Mouse (Mus musculus): ENCODE measurements around the gene Emilin2. TPM values are rescaled to one million over a fixed set of nuclear protein-coding genes. Genes with fewer than 3 reads are reported as not detected.
A peak's percentile ranks its signal among the peaks of the same experiment; 100 is the strongest.

Emilin2 gene
- total and polyA plus RNA-seq, 3 experiments, result 0.34 to 0.38 TPM; not detected in 1

- in situ Hi-C loops (cut with MboI; ENCODE audit: low pct_ligation_motif_present, low pct_unique_long_range_greater_than_20kb, low sequenced_read_pairs) (no loop called here), dilution Hi-C loops (cut with MboI; ENCODE audit: extremely low pct_ligation_motif_present, extremely low pct_unique_long_range_greater_than_20kb, low sequenced_read_pairs) (no loop called here)
- TF ChIP-seq ELF1 (IDR thresholded peaks at IDR 0.05; ENCODE audit: low read depth, low read length) (no peak), GABPA (IDR thresholded peaks at IDR 0.05; ENCODE audit: insufficient replicate concordance, low read depth, low read length) (no peak), MYC (IDR thresholded peaks at IDR 0.05; ENCODE audit: low read depth, low read length) (no peak), MEF2A (IDR thresholded peaks at IDR 0.05; ENCODE audit: borderline replicate concordance, low read depth, low read length) (no peak), TCF12 (IDR thresholded peaks at IDR 0.05; ENCODE audit: low read depth, low read length) (no peak), CHD2 (IDR thresholded peaks at IDR 0.05; ENCODE audit: low read length) (no peak), ZKSCAN1 (IDR thresholded peaks at IDR 0.05; ENCODE audit: borderline replicate concordance, low read depth, low read length) (no peak), E2F4 (IDR thresholded peaks at IDR 0.05; ENCODE audit: insufficient replicate concordance, low read depth, low read length) (no peak), ZC3H11A (IDR thresholded peaks at IDR 0.05; ENCODE audit: low read depth, low read length) (no peak)
- H3K4me2 ChIP-seq (ENCODE audit: insufficient read depth, low read depth, poor library complexity, severe bottlenecking), result peak overlapping the region; percentile 59
- no peak overlapping the region for H3K27ac ChIP-seq (ENCODE audit: insufficient read depth, low read depth)
- no peak for DNase-seq (ENCODE audit: extremely low read depth)
- H3K27me3 ChIP-seq (replicated peaks), result no peaks in the 10 kb centered on the region
- H3K9me3 ChIP-seq (replicated peaks; ENCODE audit: low read length), result peaks cover 5% of the 10 kb centered on the region
- H3K9ac ChIP-seq (ENCODE audit: insufficient read depth, low read depth), result no peak overlapping the region
- peaks cover 17 to 66% of the 10 kb centered on the region in 2 experiments for H3K4me1 ChIP-seq (ENCODE audit: control insufficient read depth in 1 of 2, insufficient read depth in 2 of 2)
- peaks cover 22% of the 10 kb centered on the region for H3K79me2 ChIP-seq (replicated peaks; ENCODE audit: control insufficient read depth, extremely low read depth, insufficient read depth, poor library complexity, severe bottlenecking)
- H3K36me3 ChIP-seq (replicated peaks in 1 of 2; ENCODE audit: control insufficient read depth in 1 of 2, insufficient read depth in 1 of 2, low read length in 1 of 2), result peaks cover 0 to 8% of the 10 kb centered on the region in 2 experiments
- H3K4me3 ChIP-seq (replicated peaks in 1 of 3; ENCODE audit: low read depth in 2 of 3, low read length in 2 of 3, poor library complexity in 1 of 3), result no peak overlapping the region
These were observed 105.5 kb downstream of the Emilin2 start for GRCm38 (mm10) chr17:71206136-71206893.

- dilution Hi-C loops (cut with MboI; ENCODE audit: extremely low pct_ligation_motif_present, extremely low pct_unique_long_range_greater_than_20kb, low sequenced_read_pairs), result no loop called here
- in situ Hi-C loops (cut with MboI; ENCODE audit: low pct_ligation_motif_present, low pct_unique_long_range_greater_than_20kb, low sequenced_read_pairs), result no loop called here
- Histone ChIP-seq H3K27me3 (replicated peaks) (no peaks in the 10 kb centered on the region), H3K4me2 (ENCODE audit: insufficient read depth, low read depth, poor library complexity, severe bottlenecking) (peak overlapping the region; percentile 83), H3K36me3 (replicated peaks in 1 of 2; ENCODE audit: control insufficient read depth in 1 of 2, insufficient read depth in 1 of 2, low read length in 1 of 2) (peaks cover 0 to 17% of the 10 kb centered on the region in 2 experiments), H3K4me3 (replicated peaks in 1 of 3; ENCODE audit: low read depth in 2 of 3, low read length in 2 of 3, poor library complexity in 1 of 3) (peak overlapping the region; percentile 12 to 45 (median 40)), H3K9ac (ENCODE audit: insufficient read depth, low read depth) (peak overlapping the region; percentile 68), H3K4me1 (ENCODE audit: control insufficient read depth in 1 of 2, insufficient read depth in 2 of 2) (peaks cover 11 to 58% of the 10 kb centered on the region in 2 experiments), H3K79me2 (replicated peaks; ENCODE audit: control insufficient read depth, extremely low read depth, insufficient read depth, poor library complexity, severe bottlenecking) (peaks cover 14% of the 10 kb centered on the region), H3K27ac (ENCODE audit: insufficient read depth, low read depth) (peak overlapping the region; percentile 53; the same call in 1 of the 2 replicates), H3K9me3 (replicated peaks; ENCODE audit: low read length) (peaks cover 5% of the 10 kb centered on the region)
- DNase-seq (ENCODE audit: extremely low read depth), result peak; percentile 54
- TF ChIP-seq MEF2A (IDR thresholded peaks at IDR 0.05; ENCODE audit: borderline replicate concordance, low read depth, low read length) (peak; percentile 51; the same call in 1 of the 2 replicates), CTCF (conservative IDR thresholded peaks at IDR 0.05 in 1 of 2, IDR thresholded peaks at IDR 0.05 in 1 of 2; ENCODE audit: low read depth in 2 of 2, low read length in 2 of 2) (no peak), SIN3A (IDR thresholded peaks at IDR 0.05; ENCODE audit: low read length) (peak; percentile 15; the same call in 1 of the 2 replicates), TCF12 (IDR thresholded peaks at IDR 0.05; ENCODE audit: low read depth, low read length) (peak; percentile 42; the same call in 1 of the 2 replicates), EP300 (IDR thresholded peaks at IDR 0.05; ENCODE audit: low read length) (peak; percentile 72), IRF4 (IDR thresholded peaks at IDR 0.05; ENCODE audit: low read depth, low read length) (peak; percentile 85), BHLHE40 (IDR thresholded peaks at IDR 0.05; ENCODE audit: low read depth, low read length) (peak; percentile 20; the same call in 1 of the 2 replicates), MYC (IDR thresholded peaks at IDR 0.05; ENCODE audit: low read depth, low read length) (no peak), MXI1 (IDR thresholded peaks at IDR 0.05; ENCODE audit: low read depth, low read length) (peak; percentile 25; the same call in 1 of the 2 replicates), RCOR1 (conservative IDR thresholded peaks at IDR 0.05; ENCODE audit: low read depth, low read length) (no peak; the same call in 1 of the 2 replicates), ETS1 (conservative IDR thresholded peaks at IDR 0.05; ENCODE audit: low read depth, low read length) (peak; percentile 47; the same call in 1 of the 2 replicates)
These were observed 107.0 kb downstream of the Emilin2 start for GRCm38 (mm10) chr17:71204809-71205091.

Data from CH12.LX (cell line).